Mouse (Mus musculus): ENCODE data around the gene Myo1d. TPM values are rescaled to one million over a fixed set of nuclear protein-coding genes. Genes with fewer than 3 reads are reported as not detected.

The Myo1d gene
- polyA plus RNA-seq, 3 experiments from 2014 or later, result 0.71 to 0.86 (median 0.77) TPM

- ATAC-seq, result peak; percentile 52
These were observed 177.0 kb downstream of the Myo1d start for GRCm38 (mm10) chr11:80602707-80603441.

GRCm38 (mm10) chr11:80602041-80602458 lies 177.8 kb downstream of the Myo1d start:
- ATAC-seq, result no peak

- no peak for ATAC-seq
These were observed 178.6 kb downstream of the Myo1d start for GRCm38 (mm10) chr11:80601040-80601864.

- no peak for ATAC-seq
These were observed 184.3 kb downstream of the Myo1d start for GRCm38 (mm10) chr11:80595482-80595881.

DNA sequence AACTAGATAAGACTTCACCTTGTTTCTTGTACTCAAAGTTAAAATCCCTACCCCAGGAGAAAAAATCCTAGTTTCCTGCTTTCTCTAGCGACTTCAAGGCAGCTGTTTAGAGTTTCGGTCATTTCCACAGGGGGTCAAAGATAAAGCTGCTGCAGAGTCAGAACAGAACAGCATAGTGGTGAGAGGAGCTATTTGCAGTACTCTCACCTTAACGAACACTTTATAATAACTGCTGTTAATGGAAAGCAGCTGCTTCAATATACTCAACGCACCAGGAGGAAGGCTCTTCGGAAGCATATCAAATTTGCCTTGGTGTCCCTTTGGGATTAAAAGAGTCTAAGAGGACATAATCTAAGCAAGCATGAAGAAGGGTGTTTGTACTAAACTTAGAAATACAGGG lies 190.4 kb downstream of the Myo1d start:
- no peak for ATAC-seq

GRCm38 (mm10) chr11:80585761-80586160 lies 194.1 kb downstream of the Myo1d start:
- no peak for ATAC-seq

DNA sequence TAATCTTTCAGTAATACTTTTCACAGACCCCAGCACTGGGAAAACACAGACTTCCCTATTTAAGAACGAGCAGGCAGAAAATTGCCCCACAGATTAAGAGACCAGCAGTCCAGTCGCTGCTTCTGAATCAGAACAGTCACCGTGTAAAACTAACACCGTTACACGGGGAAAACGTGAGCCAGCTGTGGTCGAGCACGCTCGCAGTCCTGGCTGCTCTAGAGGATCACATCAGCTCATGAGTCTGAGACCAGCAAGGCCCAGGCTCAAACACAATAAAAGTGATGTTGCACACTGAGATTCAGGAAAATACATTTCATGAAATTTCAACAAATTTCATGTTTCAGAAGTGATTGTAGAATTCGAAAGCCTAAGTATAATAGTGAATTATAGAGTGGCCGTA lies 194.6 kb downstream of the Myo1d start:
- ATAC-seq, result no peak

GRCm38 (mm10) chr11:80580494-80580893 lies 199.3 kb downstream of the Myo1d start:
- no peak for ATAC-seq

GRCm38 (mm10) chr11:80577747-80578640 lies 201.8 kb downstream of the Myo1d start:
- no peak for ATAC-seq

DNA sequence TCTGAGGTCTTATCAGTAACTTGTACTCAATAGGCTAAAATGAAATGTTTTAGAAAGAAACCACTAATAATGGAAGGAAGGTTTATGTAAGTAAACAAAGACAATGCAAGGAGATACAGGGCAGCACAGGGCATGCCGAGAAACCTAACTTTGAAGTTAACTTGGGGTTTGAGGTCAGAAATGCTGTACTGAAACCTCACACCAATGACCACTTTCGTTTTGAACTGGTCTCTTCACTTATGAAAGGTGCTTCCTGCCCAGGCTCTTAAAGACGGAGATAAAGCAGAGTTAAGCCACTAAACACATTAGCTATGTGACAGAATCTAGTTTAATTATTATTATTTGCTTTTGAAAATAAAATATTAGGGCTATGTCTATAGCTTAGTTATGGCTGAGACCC lies 204.0 kb downstream of the Myo1d start:
- ATAC-seq, result no peak

DNA sequence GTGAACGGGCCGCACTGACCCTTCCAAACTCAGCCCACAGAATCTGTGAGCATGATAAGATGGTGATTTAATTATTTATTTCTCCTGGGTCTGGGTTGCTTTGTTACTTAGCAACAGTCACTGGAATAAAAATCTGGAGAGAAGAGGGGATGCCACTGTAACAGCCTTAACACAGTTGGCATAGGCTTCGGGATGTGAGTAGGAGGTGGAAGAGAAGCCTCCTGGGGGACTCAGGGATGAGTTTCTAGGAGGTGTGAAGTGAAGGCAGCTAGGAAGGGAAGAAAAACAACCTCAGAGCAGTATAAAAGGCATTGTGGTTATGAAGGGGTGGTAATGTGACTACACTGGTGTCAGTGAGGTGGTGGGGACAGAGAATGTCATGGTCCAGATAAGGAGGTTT lies 213.5 kb downstream of the Myo1d start:
- no peak for ATAC-seq

DNA sequence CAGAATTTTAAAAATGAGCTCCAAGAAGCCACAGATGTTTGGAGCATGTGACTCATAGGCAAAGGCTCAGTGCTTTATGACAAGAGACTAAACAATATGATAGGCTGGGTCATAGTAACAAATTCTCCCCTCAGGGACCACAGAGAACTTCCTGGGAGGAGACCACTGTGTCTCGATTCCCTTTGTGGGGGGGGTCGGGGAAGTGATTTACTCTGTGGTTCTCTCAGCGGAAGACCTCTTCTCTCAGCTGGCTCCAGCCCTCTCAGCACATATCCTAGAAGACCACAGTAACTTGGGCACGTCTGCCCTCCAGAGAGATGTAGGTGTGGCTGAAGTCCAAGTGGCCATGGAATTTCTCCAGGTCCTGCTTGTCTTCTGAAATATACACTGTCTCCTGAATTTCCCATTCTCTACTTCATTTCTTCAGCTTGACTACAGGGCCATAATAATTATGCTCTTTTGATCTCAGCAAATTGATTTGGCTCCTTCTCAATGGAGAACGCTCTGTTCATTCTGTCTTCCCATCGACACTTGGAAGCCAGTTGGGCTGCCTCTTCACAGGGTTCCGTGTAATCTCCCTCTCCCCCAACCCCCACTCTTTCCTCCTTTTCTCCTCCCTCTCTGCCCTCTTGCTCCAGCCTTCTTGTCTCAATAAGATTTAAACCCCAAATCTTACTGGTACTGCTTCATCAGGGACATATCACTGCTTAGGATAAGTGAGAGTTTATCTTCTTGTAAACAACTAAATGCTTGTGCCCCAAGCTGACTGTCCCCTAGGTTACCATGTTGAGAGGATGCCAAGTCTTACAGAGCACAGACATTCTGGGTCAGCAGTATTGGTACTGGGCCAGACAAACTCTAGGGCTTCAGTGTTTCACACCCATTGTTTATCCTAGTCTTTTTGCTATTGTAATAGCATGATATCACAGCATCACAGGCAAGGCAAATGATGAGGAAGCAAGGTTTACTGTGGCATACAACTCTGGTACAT lies 214.6 kb downstream of the Myo1d start:
- ATAC-seq, result no peak

DNA sequence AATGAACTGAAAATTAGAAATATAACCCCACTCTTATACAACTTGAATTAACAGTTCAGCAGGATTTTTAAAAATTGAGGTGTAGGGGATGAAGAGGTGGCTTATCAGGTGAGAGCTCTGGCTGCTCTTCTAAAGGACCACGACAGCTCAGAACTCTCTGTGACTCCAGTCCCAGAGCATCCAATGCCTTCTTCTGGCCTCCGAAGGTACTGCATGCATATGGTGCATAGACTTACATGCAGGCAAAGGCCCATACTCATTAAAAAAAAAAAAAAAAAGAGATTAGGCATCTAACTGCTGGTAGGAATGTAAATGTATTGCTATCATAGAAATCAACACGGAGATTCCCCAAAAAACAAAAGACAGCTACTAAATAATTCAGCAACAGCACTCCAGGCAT lies 217.3 kb downstream of the Myo1d start:
- no peak for ATAC-seq

DNA sequence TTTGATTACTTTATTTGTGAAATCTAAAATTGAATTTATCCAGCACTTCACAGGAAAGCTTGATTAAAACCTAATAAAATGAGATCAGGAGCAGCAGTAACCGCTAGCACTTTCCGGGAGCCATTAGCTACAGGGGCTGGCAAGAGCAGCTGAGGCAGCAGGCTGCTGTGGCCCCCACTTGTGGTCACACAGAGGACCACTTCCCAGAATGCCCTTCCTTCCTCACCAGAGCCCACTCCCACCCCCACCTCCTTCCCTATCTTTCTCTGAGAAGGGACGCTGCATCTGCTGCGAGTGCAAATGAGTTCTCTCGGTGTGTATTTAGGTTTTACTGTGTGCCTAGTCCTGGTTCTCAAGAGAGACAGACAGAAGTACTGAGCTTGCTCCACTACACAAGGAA lies 219.1 kb downstream of the Myo1d start:
- ATAC-seq, result no peak

- ATAC-seq, result no peak
These were observed 224.4 kb downstream of the Myo1d start for GRCm38 (mm10) chr11:80555416-80555815.

DNA sequence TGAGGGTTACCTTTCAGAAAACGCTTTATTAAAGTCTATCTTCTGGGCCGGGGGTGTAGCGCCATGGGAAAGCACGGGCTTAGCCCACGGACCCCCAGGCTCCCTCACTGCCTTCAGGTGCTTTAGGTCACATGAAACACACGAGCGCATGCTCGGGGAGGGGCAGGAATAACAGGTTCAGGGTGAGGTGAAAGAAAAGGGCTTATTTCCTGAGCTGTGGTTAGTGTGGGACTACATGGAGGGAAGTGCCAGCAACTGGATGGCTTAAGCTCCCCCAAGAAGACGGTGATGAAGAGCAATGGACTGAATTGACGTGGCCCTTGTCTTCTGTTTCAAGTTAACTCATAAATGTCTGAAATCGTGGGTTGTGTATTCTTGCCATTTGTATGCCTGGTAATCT lies 226.8 kb downstream of the Myo1d start:
- ATAC-seq, result no peak

DNA sequence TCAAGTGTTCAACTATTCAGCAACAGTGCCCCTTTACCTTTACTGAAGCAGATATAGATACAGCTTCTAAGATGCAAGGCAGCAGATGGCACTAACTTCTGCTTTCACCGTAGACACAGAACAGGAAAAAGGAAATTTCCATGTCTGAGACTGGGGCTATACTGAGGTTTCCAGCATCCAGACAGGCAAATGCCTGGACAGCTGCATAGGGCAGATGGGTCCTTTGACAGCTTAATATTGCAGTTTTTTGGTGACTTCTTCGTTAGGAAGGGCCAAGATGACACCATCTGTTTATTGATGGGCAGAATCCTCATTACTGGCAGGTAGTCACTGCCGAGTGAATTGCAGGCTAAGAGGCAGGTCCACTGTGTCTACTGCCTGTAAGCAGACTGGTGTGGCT lies 228.2 kb downstream of the Myo1d start:
- ATAC-seq, result no peak

DNA sequence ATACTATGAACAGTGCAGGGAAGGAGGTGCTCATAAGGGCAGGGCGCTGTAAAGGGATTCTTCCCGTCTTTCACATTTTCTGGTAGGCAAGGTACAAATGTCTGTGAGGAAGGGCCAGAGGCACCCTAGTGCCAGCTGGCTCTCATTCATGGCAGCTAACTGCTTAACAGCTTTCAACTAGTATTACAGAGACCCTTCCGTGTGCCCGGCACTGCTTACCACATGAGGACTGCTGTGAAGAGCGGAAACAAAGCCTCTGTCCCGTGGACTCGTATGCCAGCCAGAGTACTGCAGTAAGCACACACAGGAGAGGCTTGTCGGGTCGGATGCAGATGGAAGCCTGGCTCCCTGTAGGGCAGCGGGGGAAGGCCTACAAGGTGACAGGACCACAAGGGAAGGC lies 229.6 kb downstream of the Myo1d start:
- ATAC-seq, result no peak

GRCm38 (mm10) chr11:80549854-80550253 lies 230.0 kb downstream of the Myo1d start:
- ATAC-seq, result no peak

GRCm38 (mm10) chr11:80546233-80546632 lies 233.6 kb downstream of the Myo1d start:
- no peak for ATAC-seq

- ATAC-seq, result no peak
These were observed 240.8 kb downstream of the Myo1d start for GRCm38 (mm10) chr11:80539056-80539455.

DNA sequence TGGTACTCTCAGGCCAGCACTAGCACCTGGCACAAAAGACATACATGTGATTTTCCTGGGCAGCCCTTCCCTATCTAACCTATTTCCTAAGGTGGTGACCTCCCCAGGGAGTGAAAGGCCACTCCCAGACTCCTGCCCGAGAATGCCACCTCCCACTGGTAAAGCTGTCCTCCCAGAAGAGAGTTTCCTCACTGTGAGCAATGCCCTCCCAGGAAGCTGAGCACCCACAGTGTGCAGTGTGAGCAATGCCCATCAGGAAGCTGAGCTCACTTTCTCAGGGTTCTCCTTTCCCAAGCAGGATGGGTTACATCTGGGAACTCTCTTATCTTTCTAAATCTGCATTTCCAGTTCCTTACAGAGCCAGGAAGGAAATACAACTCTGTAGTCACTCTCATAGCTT lies 246.9 kb downstream of the Myo1d start:
- ATAC-seq, result no peak
